Mouse (Mus musculus): ENCODE measurements around the gene Fzr1.

The Fzr1 gene

DNA sequence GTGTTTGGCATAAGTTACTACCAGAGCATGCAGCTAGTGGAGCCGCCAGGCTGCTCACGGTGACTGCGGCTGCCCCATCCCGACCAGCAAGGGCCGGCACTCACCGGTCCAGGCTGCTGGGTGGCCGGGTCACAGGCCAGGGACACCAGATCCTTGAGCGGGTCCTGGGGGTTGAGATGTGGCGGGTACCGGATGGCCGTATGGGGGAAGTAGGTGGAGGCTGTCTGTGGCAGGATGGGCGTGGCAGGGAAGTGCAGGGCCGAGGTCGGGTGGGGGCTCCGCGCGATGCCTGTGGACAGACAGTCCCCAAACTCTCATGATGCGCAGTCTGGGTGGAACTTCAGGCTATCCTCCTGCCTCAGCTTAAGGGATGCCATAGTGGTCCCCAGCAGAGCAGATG is 26.4 kb upstream of the Fzr1 start:
- ATAC-seq (ENCODE audit: insufficient number of reproducible peaks, low FRiP score, low TSS enrichment), result no peak

DNA sequence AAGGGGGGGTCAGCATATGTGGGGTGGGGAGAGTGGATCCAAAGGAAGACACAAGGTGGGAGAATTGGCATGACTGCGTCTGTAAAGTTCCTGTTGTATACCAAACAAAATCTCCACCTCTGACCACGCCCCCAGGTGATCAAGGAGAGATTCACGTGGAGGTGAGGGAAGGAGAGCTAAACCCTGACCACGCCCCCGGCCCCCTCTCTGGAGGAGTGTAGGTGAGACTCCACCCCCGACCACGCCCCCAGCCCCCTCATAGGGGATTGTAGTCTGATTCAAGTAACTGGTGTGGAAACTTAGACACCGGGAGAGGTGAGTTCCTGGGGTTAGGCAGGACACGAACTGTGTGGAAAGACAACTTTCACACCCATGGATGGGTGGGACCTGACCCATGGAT is 25.8 kb upstream of the Fzr1 start:
- ATAC-seq (ENCODE audit: insufficient number of reproducible peaks, low FRiP score, low TSS enrichment), result no peak

DNA sequence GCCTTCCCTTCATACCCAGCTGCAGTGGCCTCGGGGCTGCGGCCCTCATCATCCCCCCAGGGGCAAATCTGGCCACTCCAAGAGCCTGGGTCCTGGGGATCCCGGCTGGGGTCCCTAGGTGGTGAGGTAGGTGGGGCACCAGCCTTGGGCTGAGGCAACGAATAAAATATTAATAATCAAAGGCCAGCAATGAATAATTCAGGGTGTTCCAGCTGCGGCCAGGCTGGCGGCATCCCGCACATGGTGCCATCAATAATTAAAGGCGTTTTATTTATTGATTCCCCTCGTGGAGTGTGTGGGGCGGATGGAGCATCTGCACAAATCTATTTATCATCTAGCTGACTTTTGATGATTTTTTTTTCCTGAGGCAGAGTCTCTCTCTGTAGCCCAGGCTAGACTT is 25.2 kb upstream of the Fzr1 start:
- no peak for ATAC-seq (ENCODE audit: insufficient number of reproducible peaks, low FRiP score, low TSS enrichment)

DNA sequence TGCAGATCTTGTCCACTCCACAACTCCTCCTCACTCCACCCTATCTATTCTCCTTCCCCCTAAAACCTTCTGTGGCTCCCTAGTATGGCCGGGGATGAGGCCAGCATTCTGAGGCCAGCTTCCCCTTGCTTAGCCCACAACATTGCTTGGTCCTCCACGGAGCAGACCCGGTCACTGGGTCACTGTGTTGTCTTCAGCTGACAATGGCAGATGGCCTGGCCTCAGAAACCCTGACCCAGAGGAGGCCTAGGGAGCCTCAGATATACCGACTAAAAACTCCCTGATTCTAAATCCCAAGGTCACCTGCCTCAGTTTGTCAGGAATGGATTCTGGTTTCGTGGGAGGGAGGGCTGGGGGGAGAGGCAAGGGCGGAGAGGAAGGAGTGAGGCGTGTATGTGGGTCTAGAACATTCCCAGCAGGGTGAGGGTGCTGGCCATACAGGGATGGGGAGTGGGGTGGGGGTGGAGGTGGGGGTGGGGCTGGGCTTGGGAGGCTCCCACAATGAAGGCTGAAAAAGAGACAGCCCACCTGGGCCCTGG is 24.0 kb upstream of the Fzr1 start:
- ATAC-seq (ENCODE audit: insufficient number of reproducible peaks, low FRiP score, low TSS enrichment), result no peak

DNA sequence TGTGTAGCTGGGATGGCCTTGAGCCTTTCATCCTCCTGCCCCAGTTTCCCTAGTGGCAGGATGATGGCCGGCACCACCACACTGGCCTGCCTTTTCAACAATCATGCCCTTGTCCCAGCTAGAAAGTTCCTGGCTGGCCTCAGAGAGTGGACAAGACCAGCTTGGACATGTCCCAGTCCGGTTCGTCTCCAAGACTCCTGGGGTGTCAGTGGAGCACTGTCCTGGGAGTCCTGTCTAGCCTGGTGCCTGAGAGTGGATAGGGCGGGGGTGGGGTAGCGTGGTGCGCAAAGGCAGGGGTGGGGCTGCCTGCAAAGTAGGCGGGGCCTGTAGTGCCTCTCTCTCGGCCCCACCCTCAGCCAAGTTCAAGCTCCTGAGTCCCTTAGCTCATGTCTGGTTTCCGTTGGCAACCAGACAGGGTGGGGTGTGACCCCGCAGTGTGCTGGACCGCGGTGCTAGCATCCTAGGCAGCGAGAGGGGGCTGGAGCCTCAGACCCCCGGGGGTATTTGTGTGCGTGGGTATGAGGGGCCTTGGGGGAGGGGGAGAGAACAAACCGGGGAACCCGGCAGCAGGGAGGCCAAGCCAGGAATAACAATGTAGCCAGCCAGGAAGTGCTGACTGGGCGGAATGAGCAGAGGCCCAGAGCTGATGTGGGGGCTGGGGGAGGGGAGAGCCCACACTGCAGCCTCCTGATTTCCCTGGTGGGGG is 23.4 kb upstream of the Fzr1 start:
- no peak for ATAC-seq (ENCODE audit: insufficient number of reproducible peaks, low FRiP score, low TSS enrichment)

DNA sequence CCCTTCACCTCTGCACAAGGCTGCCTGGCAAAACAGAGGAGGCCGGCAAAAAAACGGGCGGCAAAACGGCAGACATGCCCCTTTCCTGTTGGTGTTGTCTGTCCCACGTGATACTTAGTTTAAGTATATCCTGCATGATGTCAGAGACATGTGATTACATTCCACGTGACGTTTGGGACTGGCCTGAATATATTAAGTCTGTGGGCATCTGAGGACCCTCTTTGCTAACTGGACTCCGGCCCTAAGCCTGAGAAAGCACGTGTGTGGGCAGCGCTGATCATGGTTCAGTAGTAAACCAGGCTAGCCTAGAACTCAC is 22.8 kb upstream of the Fzr1 start:
- ATAC-seq (ENCODE audit: insufficient number of reproducible peaks, low FRiP score, low TSS enrichment), result no peak

DNA sequence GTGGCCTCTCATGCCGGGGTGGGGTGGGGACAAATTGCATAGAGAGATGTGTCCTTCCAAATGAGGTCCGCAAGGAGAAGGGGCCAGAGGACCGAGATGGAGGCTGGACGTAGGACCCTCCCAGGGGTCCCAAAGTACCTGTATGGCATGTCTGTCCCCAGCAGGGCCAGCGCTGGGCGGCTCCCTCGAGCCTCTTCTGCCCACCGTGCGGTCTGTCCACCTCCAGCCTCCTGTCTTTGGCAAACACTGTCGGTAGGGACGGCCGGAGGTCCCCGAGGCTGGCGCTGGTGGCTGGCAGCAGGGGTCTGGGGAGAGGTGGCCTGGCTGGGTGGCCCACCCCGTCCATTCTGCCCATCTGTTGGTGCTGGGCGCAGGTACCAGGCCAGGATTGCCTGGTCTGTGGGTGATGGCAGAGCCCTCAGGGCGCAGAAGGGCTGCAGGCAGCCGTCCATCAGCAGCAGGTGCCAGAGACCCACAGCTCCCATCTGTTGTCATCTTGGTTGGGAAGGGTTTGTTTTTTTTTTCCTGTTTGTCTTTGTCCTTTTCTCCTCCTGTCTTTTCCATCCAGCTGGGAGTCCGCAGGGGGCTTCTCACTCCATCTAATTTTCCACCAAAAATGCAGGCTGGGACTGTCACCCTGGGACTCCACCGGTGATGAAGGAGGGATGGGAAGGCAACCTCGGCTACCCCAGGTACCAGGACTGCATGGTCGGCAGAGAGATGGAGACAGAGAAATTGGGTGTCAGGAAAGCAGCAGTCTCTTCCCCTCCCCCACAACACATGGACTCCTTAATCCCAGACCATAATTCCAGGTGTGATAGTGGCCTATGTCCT is 22.3 kb upstream of the Fzr1 start:
- peak; percentile 57; the same call in 1 of the 2 replicates for ATAC-seq (ENCODE audit: insufficient number of reproducible peaks, low FRiP score, low TSS enrichment)

DNA sequence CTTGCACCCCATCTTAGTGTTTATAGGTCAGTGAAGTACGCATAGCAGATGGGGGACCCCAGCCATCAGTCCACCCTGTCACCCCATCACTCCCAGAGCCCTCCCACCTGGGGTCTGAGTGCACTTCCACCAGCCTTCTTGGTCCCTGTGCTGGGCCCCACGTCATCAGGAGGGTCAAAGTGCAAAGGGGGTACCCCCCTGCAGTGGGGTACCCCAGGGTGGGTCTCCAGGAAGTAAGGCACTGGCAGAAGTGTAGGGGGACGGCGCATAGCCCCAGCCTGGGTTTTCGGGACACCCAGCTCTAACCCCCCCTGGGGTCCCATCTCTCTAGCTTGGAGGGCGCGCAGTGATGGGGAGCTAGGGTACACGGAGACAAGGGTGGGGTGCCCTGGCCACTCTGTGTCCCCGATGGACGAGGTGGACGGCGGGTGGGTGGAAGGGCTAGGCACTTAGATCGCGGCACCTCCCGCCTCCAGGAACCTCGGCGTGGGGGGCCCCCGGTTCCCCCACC is 21.5 kb upstream of the Fzr1 start:
- ATAC-seq (ENCODE audit: insufficient number of reproducible peaks, low FRiP score, low TSS enrichment), result no peak

DNA sequence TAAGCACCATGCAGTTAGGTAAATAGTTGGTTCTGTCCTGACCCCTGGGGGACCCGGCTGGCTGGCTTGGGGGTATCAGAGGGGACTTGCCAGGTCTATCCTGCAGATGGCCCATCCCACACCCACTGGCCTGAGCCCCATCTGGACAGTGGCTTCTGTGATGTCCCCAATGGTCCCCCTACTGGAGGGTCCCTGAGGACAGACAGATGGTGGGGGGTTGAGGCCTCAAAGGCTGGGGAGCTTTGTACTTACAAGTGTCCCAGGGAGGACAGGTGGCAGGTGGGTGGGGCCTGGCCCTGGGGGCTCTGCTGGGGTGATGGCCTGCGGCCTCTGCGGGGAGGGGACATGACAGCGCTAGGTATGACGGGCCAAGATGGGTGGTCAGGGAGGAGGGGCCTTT is 21.0 kb upstream of the Fzr1 start:
- ATAC-seq (ENCODE audit: insufficient number of reproducible peaks, low FRiP score, low TSS enrichment), result no peak

DNA sequence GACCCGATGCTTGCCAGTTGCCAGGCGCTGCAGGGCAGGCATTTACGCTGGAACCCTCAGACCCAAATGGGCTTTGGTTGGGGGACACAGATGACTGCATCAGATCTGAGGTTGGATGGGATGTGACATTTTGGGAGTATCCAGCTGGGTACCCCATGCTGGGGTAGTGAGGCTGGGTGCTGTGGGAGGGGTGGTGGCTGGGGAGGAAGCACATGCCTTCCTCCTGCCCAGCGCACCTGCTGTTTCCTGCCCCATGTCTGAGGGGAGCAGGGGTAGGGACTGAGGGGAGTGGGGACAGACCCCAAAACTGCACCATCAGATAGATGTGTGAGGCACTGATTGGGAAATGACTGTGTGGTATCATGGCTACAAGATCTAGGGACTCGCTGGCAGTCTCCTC is 18.4 kb upstream of the Fzr1 start:
- no peak for ATAC-seq (ENCODE audit: insufficient number of reproducible peaks, low FRiP score, low TSS enrichment)

DNA sequence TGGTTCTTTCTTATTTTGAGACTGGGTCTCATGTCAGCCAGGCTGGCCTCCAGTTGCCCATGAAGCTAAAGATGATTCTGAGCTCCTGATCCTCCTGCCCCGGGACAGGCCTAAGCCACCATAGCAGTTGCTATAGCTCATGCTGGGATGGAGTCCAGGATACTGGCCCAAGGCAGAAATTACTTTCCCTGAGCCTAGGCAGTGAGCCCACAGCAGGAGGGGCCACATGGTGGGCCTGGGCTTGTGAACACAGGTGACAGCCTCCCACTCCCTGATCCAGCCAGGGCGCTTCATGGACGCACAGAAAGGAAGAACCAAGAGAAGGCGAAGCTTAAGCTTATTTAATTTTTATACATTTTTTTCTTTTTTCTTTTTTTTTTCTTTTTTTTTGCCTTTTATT is 17.5 kb upstream of the Fzr1 start:
- no peak for ATAC-seq (ENCODE audit: insufficient number of reproducible peaks, low FRiP score, low TSS enrichment)

DNA sequence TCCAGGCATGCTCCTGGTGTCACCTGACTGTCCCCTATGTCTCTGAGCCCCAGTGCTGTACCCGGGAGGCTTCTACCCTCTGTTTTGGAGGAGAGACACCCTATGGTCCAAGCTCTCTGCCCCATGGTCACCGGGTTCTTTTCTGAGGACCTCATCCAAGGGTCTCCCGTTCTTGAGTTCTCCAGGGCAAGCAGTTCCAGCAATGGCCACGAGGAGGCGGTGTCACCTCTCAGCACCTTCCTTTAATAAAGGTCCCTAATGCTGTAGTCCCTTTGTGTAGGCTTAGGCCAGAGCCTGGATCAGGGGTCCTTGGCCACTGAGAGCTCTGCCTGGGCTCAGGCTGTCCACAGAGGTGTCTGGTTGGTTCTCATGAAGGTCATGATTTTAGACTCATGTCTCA is 16.8 kb upstream of the Fzr1 start:
- no peak for ATAC-seq (ENCODE audit: insufficient number of reproducible peaks, low FRiP score, low TSS enrichment)

DNA sequence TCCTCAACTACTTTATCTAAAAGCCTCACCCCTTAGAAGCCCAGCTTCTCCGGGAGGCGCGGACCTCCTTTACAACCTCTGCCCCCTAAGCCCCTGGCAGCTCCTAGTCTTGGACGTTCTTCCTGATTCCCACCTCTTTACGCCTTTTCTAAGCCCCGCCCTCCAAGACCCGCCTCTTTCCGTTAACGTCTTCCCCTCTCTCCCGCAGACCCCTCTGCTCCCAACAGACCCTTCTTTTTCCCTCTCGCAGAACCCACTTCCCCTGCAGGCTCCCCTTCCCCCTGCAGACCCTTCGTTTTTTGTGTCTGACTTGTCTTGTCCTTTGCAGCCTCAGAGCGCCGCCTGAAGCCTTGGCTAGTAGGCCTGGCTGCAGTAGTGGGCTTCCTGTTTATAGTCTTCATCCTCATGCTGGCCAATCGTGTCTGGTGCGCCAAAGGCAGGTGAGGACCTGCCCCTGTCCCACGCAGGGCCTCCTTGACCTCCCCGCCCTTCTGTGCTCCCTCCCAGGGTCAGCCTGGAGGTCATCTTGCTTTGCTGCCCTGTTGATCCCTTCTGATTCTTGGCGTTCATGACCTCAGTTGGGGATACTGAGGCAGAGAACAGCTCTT is 15.2 kb upstream of the Fzr1 start:
- ATAC-seq (ENCODE audit: insufficient number of reproducible peaks, low FRiP score, low TSS enrichment), result no peak

DNA sequence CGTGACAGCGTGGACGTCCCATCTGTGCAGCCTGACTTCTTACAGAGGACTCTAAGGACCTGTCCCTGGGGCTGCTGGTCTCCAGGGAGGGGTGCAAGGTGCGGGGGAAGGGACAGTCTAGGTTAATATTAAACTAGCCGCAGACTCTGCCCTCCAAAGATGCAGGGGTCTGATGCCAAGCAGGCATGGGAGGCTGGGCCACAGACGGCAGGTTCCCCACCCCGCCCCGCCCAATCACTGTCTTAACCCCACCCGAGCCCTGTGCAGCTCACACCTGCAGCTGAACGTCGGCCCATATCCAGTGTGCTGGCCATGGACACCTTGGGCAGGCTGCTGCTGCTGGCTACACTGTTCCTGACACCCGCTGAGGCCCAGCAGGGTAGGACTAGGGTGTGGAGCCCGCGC is 14.5 kb upstream of the Fzr1 start, which contains the start of gene Smim24:
Gene Smim24, plus strand, starts transcription at position 271 of the 405 bp plus-strand sequence.
- no peak for ATAC-seq (ENCODE audit: insufficient number of reproducible peaks, low FRiP score, low TSS enrichment)

DNA sequence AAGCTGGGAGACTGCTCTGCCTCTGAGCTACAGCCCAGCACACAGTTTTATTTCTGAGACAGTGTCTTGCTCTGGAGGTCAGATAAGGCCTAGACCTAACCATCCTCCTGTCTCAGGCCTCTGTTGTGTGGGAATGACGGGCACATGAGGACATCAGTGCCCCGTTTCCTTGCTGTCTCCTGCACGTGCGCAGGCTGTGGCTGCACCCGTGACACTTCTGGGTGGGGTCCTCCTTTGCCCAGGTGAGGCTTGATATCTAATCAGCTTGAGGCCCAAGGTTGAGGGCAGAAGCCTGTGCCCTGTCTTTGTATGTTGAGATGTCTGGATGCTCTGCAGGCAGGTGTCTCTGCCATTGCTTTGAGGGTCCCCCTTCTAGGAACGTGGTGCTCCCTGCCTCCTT is 14.0 kb upstream of the Fzr1 start:
- ATAC-seq (ENCODE audit: insufficient number of reproducible peaks, low FRiP score, low TSS enrichment), result no peak

DNA sequence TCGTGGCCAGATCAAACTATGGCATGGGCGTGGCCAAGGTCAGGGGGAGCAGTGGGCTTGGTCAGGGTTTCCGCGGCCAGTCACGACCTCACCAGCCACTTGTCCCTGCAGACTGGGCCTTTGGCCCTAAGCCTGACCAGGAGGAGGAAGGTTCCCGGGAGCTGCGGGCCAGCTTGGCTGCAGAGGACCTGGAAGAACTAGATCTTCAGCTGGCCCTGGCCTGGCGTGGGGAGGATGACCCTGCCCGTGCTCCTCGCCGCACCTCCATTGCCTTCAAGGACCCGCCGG is 12.3 kb upstream of the Fzr1 start:
- ATAC-seq (ENCODE audit: insufficient number of reproducible peaks, low FRiP score, low TSS enrichment), result no peak

DNA sequence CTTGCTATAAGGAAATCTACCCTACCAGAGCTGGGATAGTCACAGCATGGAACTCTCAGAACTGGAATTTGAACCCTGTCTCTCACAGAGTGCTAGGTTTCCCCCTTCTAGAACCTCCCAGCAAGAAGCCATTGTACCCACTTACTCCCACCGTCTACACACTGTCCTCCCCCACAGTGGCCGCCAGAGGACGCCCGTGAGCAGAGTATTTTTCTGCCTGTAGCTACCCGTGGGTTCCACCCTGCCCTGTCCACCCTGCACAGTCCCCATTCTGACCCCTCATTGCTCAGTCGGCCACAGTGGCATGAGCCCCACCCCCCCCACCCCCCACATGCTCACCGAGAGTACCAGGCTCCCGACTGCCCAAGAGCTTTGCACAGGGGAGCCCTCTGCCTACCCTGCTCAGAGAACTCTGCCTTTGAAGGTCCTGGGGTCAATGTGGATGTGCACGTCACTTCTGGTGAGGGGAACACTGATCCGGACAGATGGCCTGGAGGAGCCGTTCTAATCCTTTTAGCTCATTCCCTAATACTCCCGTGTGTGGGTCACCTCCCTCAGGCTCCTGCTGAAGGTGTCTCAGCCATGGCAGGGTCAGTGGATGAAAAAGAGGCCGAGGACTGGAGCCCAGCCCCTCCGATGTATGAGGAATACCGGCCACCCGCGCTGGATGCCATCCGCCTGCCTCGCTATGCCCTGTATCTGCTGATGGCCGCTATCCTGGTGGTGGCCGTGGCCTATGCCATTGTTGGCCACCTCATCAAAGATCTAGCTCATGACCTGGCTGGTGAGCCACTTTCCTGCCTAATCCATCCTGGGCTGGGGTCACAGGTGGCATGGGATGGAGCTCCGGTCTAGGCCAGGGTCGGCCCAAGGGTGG is 11.7 kb upstream of the Fzr1 start:
- ATAC-seq (ENCODE audit: insufficient number of reproducible peaks, low FRiP score, low TSS enrichment), result no peak

DNA sequence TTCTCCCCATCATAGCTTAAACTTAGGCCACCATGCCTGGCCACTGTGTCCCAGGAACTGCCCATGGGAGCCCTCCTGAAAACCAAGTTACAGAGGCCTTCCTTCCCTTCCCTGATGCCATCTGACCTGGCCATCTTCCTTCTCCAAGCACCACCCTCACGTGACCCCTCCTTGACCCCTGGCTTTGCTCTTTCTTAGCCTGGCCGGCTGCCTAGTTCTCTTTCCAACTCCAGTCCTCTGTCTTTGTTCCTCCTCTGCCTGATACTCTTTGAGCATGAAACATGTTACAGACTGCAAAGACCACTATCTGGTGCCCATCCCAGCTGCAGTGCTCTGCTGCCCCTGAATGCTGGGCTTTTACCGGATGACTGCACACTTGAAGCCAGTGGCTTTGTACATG is 11.1 kb upstream of the Fzr1 start:
- ATAC-seq (ENCODE audit: insufficient number of reproducible peaks, low FRiP score, low TSS enrichment), result no peak

DNA sequence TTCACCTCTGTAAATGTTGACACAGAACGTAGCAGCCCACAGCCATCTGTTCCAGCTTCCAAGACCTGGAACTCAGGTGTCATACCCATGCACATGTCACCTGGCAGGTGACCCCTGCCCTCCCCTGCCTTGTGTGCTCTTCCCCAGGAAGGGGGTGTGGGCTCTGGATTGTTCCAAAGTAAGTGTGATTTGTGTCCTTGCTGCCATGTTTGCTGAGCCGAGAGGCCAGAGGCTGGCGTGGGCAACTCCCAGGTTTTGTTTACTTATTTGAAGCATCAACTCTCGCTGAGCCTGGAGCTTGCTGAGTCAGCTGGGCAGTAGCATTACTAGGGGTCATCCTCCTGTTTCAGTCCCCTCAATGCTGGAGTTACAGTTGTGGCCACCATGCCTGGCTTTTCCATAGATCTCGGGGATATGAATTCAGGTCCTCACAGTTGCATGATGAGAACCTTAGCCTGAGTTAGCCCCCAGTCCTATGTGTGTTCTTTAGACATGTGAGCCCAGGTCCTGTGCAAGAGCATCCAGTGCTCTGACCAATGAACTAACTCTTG is 10.3 kb upstream of the Fzr1 start, which contains the start of gene Gm48552:
Gene Gm48552, plus strand, starts transcription at position 501 of the 551 bp plus-strand sequence.
- ATAC-seq (ENCODE audit: insufficient number of reproducible peaks, low FRiP score, low TSS enrichment), result no peak

DNA sequence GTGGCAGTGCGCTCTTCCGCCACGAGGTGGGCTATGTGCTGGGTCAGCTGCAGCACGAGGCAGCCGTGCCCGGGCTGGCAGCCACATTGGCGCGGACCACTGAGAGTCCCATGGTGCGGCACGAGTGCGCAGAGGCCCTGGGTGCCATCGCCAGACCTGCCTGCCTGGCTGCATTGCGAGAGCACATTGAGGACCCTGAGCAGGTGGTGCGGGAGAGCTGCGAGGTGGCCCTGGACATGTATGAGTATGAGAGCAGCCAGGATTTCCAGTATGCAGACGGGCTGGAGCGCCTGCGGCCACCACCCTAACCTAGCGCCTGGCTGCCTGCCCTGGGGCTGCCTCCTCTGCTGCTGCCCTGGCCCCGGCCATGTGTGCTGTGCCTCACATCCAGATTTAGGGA is 9.4 kb upstream of the Fzr1 start:
- no peak for ATAC-seq (ENCODE audit: insufficient number of reproducible peaks, low FRiP score, low TSS enrichment)

Data from cerebellum, adult (tissue).